Mouse (Mus musculus) CD4-positive, CD25-positive, alpha-beta regulatory T cell, adult 2 months (primary cell): ENCODE measurements around the gene Dag1.
"Not testable (repeated sequence)": the region's sequence is repeated elsewhere in the genome, so short reads cannot be mapped to it uniquely, and the experiment has no call there.

Source experiments
- DNase-seq: peaks from one replicate; pipeline ENCODE4 v3.0.0-alpha.2; 2012; ENCODE audit warnings: low read depth, low spot score

Dag1 gene

DNA sequence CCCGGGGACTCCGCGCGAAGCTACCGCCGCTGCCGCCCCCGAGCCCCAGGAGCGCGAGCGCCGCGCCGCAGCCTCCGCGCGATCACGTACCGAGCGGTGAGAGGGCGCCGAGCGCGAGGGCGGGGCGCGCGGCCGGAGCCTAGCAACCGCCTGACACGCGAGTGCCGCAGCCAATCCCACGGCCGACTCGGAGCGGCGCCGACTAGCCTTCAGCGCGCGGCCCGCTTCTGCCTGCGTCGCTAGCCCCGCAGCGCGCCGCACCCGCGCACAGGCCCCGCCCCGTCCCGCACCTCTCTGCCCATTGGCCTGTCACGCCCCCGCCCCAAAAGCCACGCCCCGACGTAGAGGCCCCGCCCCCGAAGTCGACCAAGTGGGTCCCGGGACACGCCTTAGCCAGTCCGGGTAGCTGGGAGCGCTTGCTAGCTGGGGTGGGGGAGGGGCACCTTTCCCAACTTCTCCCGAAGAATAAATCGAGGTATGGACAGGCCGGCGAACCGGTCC is at the start of gene Dag1:
Dag1 (minus strand) TSS at position 269 of the 501 bp plus-strand sequence.
- peak; percentile 98 for DNase-seq

DNA sequence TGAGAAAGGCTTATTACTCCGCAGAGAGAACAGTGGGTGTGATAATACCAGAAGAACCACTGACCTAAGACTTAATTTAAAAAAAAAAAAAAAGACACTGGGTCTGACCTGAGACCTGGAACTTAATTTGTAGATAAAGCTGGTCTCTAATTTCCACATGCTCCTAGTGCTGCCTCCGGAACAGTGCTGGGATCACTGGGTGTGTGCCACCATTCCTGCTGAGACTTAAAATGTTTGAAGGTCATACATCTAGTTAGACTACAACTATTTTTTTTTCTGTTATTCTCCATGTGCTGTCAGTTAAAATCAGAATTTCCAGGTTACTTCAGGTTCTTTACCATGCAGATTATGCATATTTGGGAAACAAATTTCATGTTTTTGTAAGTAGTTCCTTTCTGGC is 44.4 kb upstream of the Dag1 start:
- DNase-seq = no peak

DNA sequence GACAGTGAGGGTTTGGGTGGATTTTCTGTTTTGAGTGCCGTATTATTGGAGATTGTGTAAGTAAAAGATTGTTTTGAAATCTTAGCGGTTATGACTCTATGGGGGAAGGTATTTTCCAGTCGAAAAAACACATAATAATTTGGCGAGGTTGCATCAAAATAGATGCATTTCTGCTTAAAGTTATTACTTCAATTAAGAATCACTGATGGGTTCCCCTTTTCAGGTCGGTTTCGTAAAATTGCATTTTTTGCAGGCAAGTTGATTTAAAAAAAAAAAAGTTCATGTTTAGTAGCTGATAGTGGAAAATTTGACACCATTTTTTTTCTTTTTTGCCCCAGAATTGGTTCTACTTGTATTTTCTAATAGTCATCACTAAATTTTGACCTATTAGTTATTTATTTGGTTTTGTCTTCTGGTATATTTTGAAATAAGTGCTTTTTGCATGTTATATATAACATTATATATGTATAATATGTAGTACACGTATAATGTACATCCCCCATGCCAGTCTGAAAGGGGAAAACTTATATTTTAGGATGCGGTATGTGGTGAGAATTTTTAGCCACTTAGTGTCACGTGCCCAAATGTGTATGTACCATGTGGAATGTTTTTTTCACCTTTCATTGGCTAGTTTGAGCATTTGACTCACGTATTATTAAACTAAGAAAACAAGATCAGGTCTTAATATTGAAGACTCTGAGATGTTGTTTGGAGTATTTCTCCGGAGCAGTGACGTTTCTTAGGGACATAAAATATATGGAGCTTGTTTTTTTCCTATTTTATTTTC is 43.5 kb upstream of the Dag1 start:
- DNase-seq = peak; percentile 41

DNA sequence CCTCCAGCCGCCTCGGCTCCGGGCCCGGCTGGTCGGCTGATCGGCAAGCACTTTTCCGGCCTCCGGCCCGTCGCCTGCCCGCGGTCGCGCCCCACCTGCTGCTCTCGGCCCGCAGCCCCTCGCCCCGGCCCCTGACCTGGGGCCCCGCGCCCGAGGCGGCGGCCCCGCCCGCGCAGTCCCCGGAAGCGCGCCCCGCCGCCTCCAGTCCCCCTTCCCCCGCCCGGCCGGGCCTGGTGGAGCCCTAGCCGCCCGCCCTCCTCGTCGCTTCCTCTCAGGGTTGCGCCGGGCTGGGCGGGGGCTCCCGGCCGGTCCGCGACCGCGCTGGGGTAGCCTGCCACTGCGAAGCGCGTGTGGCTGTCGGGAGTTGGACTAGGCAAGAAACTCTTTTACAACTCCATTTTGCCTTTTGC is 42.8 kb upstream of the Dag1 start:
- peak; percentile 91 for DNase-seq

DNA sequence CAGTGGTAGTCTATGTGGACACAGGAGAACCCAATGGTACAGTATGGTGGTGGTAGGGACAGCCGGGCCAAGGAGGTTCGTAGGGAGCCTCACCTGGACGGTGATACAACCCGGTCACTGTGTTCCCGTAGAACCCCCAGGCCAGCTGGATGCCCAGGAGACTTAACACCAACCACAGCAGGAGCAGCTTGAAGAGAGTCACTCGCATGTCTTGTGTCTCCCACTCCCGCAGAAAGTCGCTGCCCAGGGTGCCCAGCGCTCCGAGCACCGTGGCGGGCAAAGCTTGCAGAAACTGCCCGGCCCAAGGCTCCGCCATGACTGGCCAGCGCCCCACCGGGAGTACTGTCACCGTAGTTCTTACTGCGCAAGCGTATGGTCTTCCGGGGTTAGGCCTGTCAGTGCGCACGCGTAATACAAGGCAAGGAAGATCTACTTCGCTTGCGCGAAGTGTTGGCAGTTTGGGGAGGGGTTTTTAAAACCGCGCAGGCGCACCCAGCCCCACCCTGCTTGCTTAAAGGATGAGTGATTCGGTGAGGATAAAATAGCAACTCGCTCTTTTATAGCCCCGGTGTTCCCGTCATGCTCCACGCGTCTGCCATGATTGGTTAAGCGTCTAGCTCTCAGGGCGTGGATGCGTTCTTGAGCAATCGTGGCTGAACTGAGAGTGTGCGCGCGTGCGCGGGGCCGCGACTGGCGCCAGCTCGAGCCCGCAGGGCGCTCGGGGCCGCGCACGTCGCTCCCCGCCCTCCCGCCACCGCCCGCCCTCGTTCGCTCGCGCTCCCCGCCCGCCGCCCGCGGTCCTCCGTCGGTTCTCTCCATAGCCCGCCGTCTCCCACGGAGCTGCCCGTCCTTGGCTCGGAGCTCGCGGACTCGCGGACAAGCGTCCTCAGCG is 42.1 kb upstream of the Dag1 start, which contains the start of the genes Rhoa and Tcta:
Rhoa (plus strand) TSS at position 501 of the 892 bp plus-strand sequence.
Tcta (minus strand) TSS at position 532 of the 892 bp plus-strand sequence.
- DNase-seq = peak; percentile 99

DNA sequence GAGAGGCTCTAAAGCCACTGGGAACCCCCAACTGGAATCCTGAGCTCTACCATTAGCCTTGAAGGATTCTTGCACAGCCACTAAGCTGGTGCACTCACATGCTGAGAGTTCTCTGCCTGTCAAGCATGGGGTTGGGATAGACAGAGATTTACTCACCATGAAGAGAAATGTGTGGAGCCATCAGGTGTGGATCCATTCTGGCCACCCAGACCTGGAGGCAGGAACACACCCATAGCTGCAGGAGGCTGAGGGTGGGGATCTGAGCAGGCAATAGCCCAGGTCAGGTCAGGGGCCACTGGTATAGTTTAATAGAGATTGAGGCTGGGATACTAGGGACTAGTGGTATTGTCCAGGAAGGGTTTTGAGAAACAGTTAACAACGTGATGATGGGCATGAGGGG is 41.4 kb upstream of the Dag1 start:
- DNase-seq = no peak

DNA sequence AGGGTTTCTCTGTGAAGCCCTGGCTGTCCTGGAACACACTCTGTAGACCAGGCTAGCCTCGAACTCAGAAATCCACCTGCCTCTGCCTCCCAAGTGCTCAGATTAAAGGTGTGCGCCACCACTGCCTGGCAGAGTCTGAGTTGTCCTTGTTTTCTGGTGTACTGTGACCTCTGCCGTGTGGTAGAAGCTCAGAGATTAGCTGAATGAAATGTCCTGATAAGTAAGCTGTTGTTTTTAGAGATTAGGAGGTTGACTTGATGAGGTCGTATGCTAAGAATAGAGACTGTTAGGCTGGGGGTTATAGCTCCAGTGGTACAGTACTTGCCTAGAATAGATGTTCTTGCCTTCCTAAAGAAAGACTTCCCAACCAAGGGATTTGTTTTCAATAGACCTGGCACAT is 41.0 kb upstream of the Dag1 start:
- DNase-seq = no peak

DNA sequence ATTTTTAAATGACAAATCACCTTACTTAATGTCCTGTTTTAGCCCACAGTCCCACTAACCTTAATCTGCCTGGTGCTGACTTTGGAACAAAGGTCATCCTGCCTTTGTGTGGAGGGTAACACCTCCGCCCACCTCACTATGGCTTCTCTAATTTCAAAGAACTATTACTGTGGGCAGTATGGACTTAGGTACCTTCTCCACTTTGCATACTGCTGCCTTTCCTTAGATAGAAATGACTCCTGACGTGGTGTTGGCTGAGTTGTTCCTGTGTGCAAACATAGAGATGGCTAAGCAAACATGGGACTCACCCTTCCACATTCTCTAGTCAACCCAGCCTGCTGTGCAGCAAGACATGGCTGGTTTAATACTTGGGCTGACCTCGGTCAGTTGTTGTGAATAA is 38.1 kb upstream of the Dag1 start:
- DNase-seq = no peak

DNA sequence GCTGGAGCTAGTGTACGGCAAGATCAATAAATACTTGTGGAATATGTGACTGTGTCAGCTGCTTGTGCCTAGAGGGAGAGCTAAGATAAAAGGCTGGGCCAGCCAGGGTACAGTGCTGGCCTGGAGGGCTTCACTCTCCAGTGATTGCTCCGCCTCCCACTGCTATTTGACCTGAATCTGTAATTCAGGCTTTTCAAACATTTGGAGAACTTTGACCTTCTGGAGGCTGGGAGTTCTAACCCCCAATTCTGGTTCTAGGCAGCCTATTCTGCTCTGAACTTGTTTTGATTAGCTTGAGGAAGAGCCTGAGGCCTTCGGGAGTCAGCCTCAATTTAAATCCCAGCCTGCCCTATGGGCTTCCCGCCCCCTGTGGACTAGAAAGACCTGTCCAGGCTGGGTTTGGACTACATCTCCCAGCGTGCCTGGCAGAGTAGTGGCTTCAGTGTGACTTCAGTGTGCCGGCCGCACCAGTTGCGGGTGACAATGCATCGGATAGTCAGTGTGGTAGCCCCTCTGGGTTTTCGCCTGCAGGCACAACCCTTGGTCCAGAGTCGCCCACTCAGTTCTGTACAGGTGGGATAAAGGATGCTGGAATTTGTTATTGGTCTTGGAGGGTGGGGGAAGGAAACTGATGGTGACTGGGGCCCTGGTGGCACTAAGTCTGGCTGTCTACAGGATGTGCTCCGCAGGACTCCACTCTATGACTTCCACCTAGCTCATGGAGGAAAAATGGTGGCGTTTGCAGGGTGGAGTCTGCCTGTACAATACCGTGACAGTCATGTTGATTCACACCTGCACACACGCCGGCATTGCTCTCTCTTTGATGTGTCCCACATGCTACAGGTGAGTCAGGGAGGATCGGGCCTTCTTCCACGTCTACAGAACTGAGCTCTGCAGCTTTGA is 32.9 kb upstream of the Dag1 start, which contains the start of gene Amt:
Amt (plus strand) TSS at position 401 of the 903 bp plus-strand sequence.
- no peak for DNase-seq

DNA sequence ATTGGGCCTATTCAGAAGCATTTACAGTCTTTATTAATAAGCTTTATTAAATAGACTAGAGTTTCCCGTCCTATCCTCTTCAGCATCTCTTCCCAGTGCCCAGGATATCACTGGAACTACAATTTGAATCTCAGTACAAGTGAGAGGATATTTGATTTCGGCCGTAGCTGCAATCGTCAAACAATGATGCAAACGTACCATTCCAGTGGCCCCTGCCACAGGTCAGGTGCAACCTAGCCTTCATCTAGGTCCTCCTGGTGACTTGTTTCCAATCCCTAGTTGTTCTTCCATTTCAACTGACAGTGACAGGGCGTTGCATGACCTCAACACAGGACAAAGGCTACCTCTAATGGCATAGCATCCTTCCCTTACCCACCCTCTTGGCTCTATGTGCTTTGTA is 27.0 kb upstream of the Dag1 start:
- no peak for DNase-seq

DNA sequence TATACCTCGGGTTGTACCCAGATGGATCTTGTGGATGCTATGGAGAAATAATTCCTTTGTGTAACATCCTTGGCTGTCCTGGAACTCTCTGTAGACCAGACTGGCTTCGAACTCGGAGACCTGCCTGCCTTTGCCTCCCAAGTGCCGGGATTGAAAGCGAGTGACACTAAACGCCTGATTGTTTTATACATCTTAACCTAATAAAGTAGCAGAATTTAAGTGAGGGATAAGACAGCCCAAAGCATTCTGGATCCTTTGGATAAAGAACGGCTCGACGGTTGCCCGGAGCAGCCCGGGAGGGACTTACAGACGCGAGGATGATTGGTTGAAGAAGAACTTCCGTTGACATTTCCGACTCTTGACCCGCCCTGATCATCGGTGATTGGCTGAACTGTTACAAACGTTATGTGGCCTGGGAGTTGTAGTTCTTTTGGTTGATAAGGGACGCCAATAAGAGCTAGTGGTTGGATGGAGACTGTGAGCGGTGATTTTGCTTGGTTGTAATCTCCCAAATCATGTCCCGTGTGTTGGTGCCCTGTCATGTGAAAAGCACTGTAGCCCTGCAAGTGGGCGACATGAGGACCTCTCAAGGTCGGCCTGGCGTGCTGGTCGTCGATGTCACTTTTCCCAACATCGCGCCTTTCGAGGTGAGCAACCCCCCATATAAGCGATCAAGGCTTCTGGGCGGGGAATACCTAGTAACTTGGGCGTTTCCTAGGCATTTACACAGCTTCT is 26.4 kb upstream of the Dag1 start, which contains the start of gene Nicn1:
Nicn1 (plus strand) TSS at position 414 of the 735 bp plus-strand sequence.
- DNase-seq = peak; percentile 95

DNA sequence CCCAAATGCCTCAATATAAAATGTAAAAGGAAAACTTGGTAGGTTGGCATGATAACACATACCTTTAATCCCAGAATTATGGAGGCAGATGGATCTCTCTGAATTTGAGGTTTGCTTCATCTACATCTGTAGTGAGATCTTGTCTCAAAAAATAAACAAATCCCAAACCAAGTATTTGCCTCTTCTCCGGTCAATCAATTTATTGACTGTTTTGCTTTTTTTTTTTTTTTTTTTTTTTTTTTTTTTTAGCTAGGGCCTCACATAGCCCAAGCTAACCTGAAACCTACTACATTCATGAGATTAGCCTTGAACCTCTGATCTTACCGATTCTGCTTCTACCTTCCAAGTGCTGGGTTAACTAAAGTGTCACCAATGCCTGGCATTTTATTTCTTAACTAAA is 25.6 kb upstream of the Dag1 start:
- no peak for DNase-seq

DNA sequence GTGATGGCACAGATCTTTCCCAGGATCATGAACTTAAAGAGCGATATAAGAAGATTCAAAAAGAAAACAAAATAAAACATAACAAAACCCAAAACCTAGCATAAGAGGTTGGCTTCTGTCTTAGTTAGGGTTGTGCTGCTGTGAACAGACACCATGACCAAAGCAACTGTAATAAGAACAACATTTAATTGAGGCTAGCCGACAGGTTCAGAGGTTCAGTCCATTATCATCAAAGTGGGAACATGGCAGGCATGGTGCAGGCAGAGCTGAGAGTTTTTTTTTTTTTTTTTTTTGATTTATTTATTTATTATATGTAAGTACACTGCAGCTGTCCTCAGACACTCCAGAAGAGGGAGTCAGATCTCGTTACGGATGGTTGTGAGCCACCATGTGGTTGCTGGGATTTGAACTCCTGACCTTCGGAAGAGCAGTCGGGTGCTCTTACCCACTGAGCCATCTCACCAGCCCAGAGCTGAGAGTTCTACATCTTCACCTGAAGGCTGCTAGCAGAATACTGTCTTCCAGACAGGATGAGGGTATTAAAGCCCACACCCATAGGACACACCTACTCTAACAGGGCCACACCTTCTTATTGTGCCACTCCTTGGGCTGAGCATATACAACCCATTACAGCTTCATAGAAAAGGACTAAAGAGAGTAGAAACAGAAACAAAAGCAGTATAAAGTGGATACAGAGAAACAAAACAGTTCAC is 23.9 kb upstream of the Dag1 start:
- DNase-seq = not testable (repeated sequence)

DNA sequence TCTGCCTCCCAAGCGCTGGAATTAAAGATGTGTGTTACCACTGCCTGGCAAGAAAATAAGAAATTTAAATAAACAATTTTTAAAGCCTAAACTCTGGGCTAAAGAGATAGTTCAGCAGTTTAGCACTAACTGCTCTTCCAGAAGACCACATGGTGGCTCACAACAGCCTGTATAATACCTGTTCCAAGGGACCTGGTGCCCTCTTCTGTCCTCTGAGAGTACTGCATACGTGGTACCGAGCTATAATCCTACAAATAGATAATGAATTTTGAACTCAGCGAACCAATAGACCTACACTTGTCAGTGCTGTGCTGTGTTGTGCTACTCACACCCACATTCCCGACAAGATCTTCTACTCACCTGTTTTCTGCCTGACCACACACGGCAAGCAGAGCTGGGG is 20.7 kb upstream of the Dag1 start:
- peak; percentile 90 for DNase-seq

DNA sequence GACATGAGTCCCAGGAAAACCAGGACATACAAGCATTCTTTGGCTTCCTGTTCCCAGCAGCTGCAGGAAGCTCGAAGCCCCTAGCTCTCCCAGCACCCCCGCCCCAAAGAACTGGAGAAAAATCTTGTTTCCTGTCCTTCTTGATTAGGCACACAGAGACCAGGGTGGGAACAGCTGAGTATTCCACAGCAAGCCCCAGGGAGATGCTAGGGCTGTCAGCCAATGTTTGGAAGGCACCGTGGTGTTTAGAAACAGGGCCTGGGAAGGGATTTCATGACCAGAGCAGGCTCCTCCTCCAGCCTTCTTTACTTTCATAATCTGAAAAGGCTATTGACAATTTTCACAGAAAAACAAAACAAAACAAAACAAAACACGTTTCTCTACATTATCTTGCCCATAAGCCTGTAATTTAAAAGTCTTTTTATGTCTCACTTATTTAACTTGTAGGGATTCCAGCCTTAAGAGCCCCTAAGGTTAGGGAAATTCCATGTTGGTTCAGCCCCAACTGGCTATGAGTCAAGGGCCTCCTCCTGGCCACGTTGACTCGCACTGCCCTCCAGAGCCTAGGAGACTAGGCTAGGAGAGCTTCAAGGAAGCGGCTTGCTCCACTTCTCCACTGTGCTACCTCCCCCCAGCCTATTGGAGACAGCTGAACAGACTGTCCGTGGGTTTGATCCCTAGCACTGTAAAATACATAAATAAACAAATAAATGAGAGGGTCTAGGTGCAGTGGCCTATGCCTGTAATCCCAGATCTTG is 16.5 kb upstream of the Dag1 start:
- DNase-seq = no peak

DNA sequence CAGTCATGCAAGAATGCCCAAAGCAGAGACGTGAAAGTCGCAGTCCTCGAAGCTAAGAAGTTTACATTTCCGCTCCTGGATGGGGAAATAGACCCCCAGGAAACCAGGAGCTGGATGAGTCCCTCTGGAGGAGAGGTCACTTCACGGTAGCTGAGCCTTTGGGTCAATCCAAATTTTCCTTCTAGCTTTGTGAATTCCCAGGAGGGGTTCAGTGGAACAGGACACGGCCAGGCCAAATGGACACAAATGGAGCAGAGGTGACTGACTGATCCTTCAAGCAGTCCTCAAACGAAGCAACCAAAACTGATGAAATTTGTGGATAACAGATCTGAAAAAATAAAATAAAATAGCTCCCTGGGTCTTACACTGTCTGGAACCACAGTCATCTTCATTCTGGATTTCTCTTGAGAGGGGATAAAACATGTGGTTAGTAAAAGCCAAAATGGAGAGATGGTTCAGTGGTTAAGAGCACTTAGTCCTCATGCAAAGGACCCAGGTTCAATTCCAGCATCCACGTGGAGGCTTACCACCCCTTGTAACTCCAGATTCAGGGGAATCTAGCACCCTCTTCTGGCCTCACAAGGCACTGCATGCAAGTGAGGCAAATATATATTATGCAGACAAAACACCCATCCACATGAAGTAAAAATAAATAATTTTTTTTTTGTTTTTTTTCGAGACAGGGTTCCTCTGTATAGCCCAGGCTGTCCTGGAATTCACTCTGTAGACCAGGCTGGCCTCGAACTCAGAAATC is 15.1 kb upstream of the Dag1 start:
- peak; percentile 68 for DNase-seq

DNA sequence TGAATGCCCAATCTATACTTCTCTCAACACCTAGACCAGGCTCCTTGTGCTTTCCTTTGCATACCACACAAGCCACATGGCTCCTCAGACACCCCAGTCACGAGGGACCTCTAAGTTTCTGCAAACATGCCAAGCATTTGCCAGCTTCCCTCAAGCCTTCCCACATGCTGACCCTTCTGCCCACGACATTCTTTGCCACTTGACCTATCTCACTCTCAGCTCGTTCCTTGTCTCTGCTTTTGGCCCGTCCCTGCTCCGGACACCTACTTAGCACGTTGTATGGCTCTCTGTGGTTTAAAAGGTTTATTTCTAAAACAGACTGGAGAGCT is 11.5 kb upstream of the Dag1 start:
- DNase-seq = no peak
